Mouse (Mus musculus): ENCODE results near the gene Mapk3. TPM values are rescaled to one million over a fixed set of nuclear protein-coding genes. Genes with fewer than 3 reads are reported as not detected.

Gene Mapk3
- total and polyA plus RNA-seq, 2 experiments, result 10.4 to 70.7 TPM

DNA sequence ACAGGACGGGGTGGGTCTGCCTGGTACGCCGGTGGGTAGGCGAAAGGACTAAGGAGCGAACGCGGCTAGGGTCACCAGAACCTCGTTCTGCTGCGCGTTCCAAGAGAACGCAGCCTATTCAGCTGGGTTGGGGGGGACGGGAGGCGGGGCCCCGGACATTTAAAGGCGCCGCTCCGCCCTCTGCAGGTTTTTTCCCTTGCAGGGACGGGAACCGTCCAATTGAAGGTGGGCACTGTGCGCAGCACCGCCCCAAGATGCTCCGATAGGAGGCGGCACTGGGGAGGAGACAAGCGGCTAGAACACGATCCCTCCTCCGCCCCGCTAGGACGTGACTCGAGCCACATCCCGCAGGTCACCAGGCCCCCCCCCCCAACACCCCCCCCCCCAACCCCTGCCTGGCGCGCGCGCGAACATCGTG lies 39.7 kb downstream of the Mapk3 start:
- H3K9ac ChIP-seq (ENCODE audit: low read depth, low read length), result peak overlapping the region; percentile 89
- H3K4me3 ChIP-seq (ENCODE audit: insufficient read depth, low read depth, low read length), result peak overlapping the region; percentile 75
- H3K4me1 ChIP-seq (ENCODE audit: control insufficient read depth, insufficient read depth, low read length), result 0 out of 2 replicates have a peak, but pooled peaks cover 3% of the 10 kb centered on the region
- 0 out of 2 replicates have a peak, but pooled peaks have one; percentile 24 for TF ChIP-seq CTCF (IDR thresholded peaks at IDR 0.05; ENCODE audit: low read depth, low read length)
- TF ChIP-seq POLR2A (IDR thresholded peaks at IDR 0.05; ENCODE audit: extremely low read depth, insufficient read depth, low read length), result peak; percentile 98
- peak; percentile 91 for DNase-seq (ENCODE audit: extremely low read depth, low read depth, low spot score)
- peaks cover 3% of the 10 kb centered on the region; the same call in 1 of the 2 replicates for H3K79me2 ChIP-seq (ENCODE audit: control insufficient read depth, insufficient read depth, low read length)
- 0% methylated on average over 36 of the region's 36 CpGs for WGBS
- H3K27me3 ChIP-seq (ENCODE audit: control insufficient read depth, insufficient read depth, low read length), result no peaks in the 10 kb centered on the region
- H3K36me3 ChIP-seq (ENCODE audit: control insufficient read depth, insufficient read depth, low read length), result peaks cover 17% of the 10 kb centered on the region
- H3K27ac ChIP-seq (replicated peaks; ENCODE audit: insufficient read depth, low read depth, low read length), result peak overlapping the region; percentile 82

DNA sequence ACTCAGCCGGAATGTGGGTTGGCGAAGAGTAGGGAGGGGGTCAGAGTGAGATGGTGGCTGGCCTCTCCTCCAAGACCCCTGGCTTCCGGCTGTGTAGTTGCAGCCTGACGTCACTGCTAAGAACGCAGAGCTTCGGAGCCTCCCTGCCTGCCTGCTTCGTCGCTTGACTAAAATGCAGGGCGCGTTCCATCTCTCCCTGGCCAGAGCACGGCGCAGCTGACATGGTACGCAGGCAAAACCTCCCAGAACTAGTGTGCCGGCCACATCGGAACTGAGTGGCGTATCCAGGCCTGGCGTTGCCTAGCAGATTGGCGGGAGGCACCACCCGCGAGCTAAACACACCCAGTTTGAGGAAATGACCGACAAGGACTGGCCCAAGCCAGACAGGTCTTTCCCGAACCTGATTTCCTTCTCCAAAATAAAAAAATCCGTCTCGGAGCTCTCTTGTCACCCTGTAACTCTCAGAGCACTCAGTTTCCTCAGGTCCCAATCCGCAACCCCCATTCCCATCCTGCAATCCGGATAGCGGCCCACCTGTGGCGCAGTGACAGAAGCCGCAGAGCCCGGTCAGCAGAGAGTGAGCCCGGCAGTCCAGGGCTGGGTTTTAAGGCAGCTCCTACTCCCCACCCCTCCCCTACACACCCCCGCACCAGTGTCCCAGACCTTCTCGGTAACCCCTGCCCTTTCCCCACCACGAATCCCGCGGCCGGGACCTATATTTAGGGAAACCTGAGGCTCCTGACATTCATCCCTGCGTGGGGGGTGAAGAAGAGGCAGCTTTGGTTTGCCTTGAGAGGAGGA lies 40.3 kb downstream of the Mapk3 start:
- Histone ChIP-seq H3K4me3 (ENCODE audit: insufficient read depth, low read depth, low read length) (peak overlapping the region; percentile 60), H3K9ac (ENCODE audit: low read depth, low read length) (peak overlapping the region; percentile 79), H3K4me1 (ENCODE audit: control insufficient read depth, insufficient read depth, low read length) (0 out of 2 replicates have a peak, but pooled peaks cover 3% of the 10 kb centered on the region), H3K79me2 (ENCODE audit: control insufficient read depth, insufficient read depth, low read length) (peaks cover 3% of the 10 kb centered on the region; the same call in 1 of the 2 replicates), H3K36me3 (ENCODE audit: control insufficient read depth, insufficient read depth, low read length) (peaks cover 16% of the 10 kb centered on the region), H3K27me3 (ENCODE audit: control insufficient read depth, insufficient read depth, low read length) (no peaks in the 10 kb centered on the region), H3K27ac (replicated peaks; ENCODE audit: insufficient read depth, low read depth, low read length) (peak overlapping the region; percentile 82)
- under 1% methylated on average over 38 of the region's 38 CpGs for WGBS
- no peak for DNase-seq (ENCODE audit: extremely low read depth, low read depth, low spot score)
- TF ChIP-seq POLR2A (IDR thresholded peaks at IDR 0.05; ENCODE audit: extremely low read depth, insufficient read depth, low read length) (peak; percentile 69; the same call in 1 of the 2 replicates), CTCF (IDR thresholded peaks at IDR 0.05; ENCODE audit: low read depth, low read length) (peak; percentile 59)

DNA sequence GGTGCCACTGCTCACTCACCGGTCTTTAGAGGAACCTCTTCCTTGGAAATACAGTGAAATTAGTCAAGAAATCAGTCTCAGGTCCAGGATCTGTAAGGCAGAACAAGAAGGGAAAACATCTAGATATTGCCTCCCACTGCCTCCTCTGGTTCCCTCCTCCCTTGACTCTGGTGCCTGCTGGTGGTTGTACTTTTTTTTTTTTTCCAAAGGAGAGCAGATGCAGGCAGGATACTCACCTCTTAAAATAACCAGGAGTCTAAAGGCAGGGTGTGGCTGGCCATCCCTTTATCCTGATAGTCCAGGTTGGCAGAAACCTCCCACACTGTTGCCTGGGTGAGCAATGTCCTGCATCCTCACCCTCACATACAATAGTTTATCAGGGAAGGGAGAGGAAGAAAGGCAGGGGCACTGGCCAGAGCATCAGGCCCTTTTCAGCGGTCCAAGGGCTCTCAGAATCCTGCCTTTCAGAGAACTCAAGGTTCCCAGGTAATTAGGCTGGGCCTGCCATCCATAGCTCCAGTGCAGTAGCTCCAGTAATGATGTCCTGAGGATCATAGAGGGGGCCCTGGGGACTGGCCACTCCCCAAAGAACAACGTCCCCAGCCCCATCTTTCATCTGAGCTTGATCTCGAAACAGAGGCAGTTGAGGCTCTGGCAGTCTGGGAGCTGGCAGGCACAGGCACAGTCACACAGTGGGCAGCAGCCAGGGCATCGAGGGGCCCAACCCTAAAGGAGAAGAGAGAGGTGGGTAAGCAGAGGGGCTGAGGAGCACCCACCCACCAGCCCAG lies 41.1 kb downstream of the Mapk3 start:
- Histone ChIP-seq H3K36me3 (ENCODE audit: control insufficient read depth, insufficient read depth, low read length) (peaks cover 10% of the 10 kb centered on the region; the same call in 1 of the 2 replicates), H3K27ac (replicated peaks; ENCODE audit: insufficient read depth, low read depth, low read length) (peak overlapping the region; percentile 82), H3K27me3 (ENCODE audit: control insufficient read depth, insufficient read depth, low read length) (no peaks in the 10 kb centered on the region), H3K79me2 (ENCODE audit: control insufficient read depth, insufficient read depth, low read length) (peaks cover 3% of the 10 kb centered on the region; the same call in 1 of the 2 replicates), H3K9ac (ENCODE audit: low read depth, low read length) (peak overlapping the region; percentile 79), H3K4me1 (ENCODE audit: control insufficient read depth, insufficient read depth, low read length) (0 out of 2 replicates have a peak, but pooled peaks cover 3% of the 10 kb centered on the region), H3K4me3 (ENCODE audit: insufficient read depth, low read depth, low read length) (peak overlapping the region; percentile 60; the same call in 1 of the 2 replicates)
- TF ChIP-seq CTCF (IDR thresholded peaks at IDR 0.05; ENCODE audit: low read depth, low read length), result no peak
- TF ChIP-seq POLR2A (IDR thresholded peaks at IDR 0.05; ENCODE audit: extremely low read depth, insufficient read depth, low read length), result no peak
- WGBS, result 79% methylated on average over 5 of the region's 5 CpGs
- no peak for DNase-seq (ENCODE audit: extremely low read depth, low read depth, low spot score)

DNA sequence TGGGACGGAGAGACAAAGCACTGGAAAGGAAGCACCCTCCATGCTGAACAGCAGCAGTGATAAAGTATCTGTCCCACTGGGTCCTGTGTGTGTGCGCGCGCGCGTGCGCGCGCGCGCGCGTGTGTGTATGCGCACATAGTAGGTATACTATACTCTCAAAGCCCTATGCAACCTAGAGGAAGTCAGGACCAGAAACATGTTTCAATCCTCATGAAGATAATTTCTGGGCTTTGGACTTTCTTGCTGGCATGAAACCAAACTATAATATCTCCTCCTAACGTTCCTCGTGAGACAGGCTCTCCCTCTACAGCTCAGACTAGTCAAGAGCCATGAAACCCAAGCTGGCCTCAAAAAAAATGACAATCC lies 41.6 kb downstream of the Mapk3 start:
- 96% methylated on average over 16 of the region's 16 CpGs for WGBS

DNA sequence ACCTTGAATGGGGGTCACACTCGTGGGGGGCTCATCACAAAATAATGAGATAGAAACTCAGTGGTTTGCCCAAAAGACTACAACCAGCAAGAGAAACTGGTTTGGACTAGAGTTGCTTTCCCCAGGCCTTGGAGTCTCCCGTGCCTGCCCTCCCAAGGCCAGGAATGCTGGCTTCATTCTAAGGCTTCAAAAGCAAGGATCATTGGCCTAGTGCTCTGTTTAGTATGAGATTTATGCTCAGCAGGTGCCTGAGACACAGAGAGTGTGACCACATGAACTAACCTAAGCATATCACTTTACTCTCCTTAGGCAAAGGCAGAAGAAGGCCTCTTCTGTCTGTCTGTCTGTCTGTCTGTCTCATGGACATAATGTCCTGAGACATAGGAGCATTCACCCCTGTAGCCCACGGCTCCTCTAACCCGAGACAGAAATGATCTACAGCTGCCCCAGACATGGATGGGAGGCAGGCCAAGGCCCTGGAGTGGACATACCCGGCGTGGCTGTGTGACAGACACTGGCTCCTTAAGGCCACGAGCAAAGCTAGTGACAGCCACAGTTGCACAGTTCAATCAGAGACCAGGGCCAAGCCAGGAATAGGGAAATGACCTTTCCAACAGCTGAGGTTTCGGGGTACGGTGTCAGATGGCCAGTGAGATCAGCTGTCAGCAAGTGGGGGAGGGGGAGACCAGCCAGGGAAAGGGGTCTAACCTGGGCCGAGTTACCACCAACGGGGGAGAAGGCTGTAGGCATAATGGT lies 42.9 kb downstream of the Mapk3 start:
- Histone ChIP-seq H3K9ac (ENCODE audit: low read depth, low read length) (no peak overlapping the region), H3K27me3 (ENCODE audit: control insufficient read depth, insufficient read depth, low read length) (no peaks in the 10 kb centered on the region), H3K4me3 (ENCODE audit: insufficient read depth, low read depth, low read length) (no peak overlapping the region), H3K79me2 (ENCODE audit: control insufficient read depth, insufficient read depth, low read length) (peaks cover 3% of the 10 kb centered on the region; the same call in 1 of the 2 replicates), H3K4me1 (ENCODE audit: control insufficient read depth, insufficient read depth, low read length) (0 out of 2 replicates have a peak, but pooled peaks cover 3% of the 10 kb centered on the region), H3K36me3 (ENCODE audit: control insufficient read depth, insufficient read depth, low read length) (no peaks in the 10 kb centered on the region), H3K27ac (replicated peaks; ENCODE audit: insufficient read depth, low read depth, low read length) (no peak overlapping the region)
- WGBS, result 91% methylated on average over 11 of the region's 11 CpGs
- TF ChIP-seq CTCF (IDR thresholded peaks at IDR 0.05; ENCODE audit: low read depth, low read length), result no peak
- no peak for TF ChIP-seq POLR2A (IDR thresholded peaks at IDR 0.05; ENCODE audit: extremely low read depth, insufficient read depth, low read length)
- DNase-seq (ENCODE audit: extremely low read depth, low read depth, low spot score), result no peak

More for the DNA sequence above, 41.6 kb downstream of the Mapk3 start:
- no peak overlapping the region for H3K27ac ChIP-seq (replicated peaks; ENCODE audit: insufficient read depth, low read depth, low read length)
- no peak overlapping the region for H3K9ac ChIP-seq (ENCODE audit: low read depth, low read length)
- no peaks in the 10 kb centered on the region for H3K27me3 ChIP-seq (ENCODE audit: control insufficient read depth, insufficient read depth, low read length)
- no peak for DNase-seq (ENCODE audit: extremely low read depth, low read depth, low spot score)
- H3K4me1 ChIP-seq (ENCODE audit: control insufficient read depth, insufficient read depth, low read length), result 0 out of 2 replicates have a peak, but pooled peaks cover 3% of the 10 kb centered on the region
- H3K36me3 ChIP-seq (ENCODE audit: control insufficient read depth, insufficient read depth, low read length), result peaks cover 7% of the 10 kb centered on the region; the same call in 1 of the 2 replicates
- peaks cover 3% of the 10 kb centered on the region; the same call in 1 of the 2 replicates for H3K79me2 ChIP-seq (ENCODE audit: control insufficient read depth, insufficient read depth, low read length)
- H3K4me3 ChIP-seq (ENCODE audit: insufficient read depth, low read depth, low read length), result no peak overlapping the region
- TF ChIP-seq POLR2A (IDR thresholded peaks at IDR 0.05; ENCODE audit: extremely low read depth, insufficient read depth, low read length) (no peak), CTCF (IDR thresholded peaks at IDR 0.05; ENCODE audit: low read depth, low read length) (no peak)
